Mouse (Mus musculus): Measurements from ENCODE around the gene Tshz3. TPM values are rescaled to one million over a fixed set of nuclear protein-coding genes. Genes with fewer than 3 reads are reported as not detected.

Tshz3 gene
- polyA plus RNA-seq, 2 experiments: 10.8 to 13.9 TPM

DNA sequence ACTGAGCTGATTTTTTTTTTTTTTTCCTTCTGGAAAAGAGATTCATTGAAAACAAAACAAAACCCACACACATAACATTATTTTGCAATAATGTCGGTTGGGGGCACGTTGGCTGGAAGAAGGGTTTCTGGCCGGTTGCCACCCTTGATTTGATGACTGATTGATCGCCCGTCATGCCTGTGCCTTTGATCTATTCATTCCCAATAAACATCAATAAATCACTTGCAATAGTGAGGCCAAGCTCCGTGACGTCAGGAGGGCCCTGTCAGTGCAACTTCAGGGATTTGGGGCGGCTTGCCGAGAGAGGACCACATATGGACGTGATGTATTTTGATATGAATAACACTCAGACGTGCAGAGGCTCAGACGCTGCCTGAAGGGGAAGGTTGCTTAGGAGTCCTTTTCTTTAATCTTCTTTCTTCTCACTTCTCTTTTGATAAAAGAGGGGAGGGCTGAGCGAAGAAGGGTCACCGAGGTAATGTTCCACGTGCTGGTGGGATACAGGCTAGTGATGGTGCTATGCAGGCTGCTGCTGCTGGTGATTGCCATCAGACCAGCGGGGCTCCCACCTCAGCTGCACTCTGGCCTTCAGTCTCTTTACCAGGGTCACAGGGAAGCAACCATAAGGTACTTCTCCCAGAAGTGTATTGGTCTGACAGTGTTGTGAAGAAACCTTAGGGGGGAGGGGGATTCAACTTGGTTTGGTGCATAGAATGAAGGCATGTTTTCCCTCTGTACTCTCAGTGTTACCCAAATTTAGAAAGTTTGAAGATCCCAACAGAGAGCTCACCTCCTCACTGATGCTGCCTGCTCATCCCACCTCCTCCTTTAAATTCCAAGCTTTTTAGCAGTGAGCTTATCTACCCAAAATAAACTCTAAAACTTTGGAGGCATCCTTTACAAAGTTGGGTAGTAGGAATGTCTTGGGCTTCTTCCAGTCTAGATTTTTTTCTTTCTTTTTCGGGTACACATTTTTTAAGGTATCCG is 1.4 kb downstream of the Tshz3 start:
- no peak for DNase-seq (ENCODE audit: low spot score)
- Histone ChIP-seq H3K4me2 (replicated peaks; ENCODE audit: low read depth, low read length, severe bottlenecking) (peak overlapping the region; percentile 99), H3K27me3 (ENCODE audit: control insufficient read depth, insufficient read depth, low read length) (peaks cover 16% of the 10 kb centered on the region), H3K27ac (replicated peaks; ENCODE audit: low read depth, low read length) (no peak overlapping the region), H3K36me3 (ENCODE audit: control insufficient read depth, insufficient read depth, low read length) (0 out of 2 replicates have a peak, but pooled peaks cover 5% of the 10 kb centered on the region), H3K9ac (ENCODE audit: low read depth, low read length, severe bottlenecking) (0 out of 2 replicates have a peak overlapping the region, but pooled peaks have one; percentile 75), H3K9me3 (ENCODE audit: control insufficient read depth, low read length) (no peaks in the 10 kb centered on the region), H3K4me1 (ENCODE audit: control insufficient read depth, insufficient read depth, low read length) (0 out of 2 replicates have a peak, but pooled peaks cover 8% of the 10 kb centered on the region), H3K4me3 (replicated peaks; ENCODE audit: low read length) (peak overlapping the region; percentile 82)
- no peak for TF ChIP-seq POLR2A (IDR thresholded peaks at IDR 0.05; ENCODE audit: borderline replicate concordance, extremely low read depth, insufficient read depth, insufficient read length)
- whole genome bisulfite sequencing: 13% methylated on average over 18 of the region's 18 CpGs
- no peak for ATAC-seq (ENCODE audit: low FRiP score, low read depth)

GRCm38 (mm10) chr7:36706636-36707035 is 8.7 kb downstream of the Tshz3 start:
- Histone ChIP-seq H3K9ac (ENCODE audit: low read depth, low read length, severe bottlenecking) (no peak overlapping the region), H3K36me3 (ENCODE audit: control insufficient read depth, insufficient read depth, low read length) (0 out of 2 replicates have a peak, but pooled peaks cover 5% of the 10 kb centered on the region), H3K27me3 (ENCODE audit: control insufficient read depth, insufficient read depth, low read length) (no peaks in the 10 kb centered on the region), H3K27ac (replicated peaks; ENCODE audit: low read depth, low read length) (no peak overlapping the region), H3K4me3 (replicated peaks; ENCODE audit: low read length) (no peak overlapping the region), H3K9me3 (ENCODE audit: control insufficient read depth, low read length) (no peaks in the 10 kb centered on the region), H3K4me1 (ENCODE audit: control insufficient read depth, insufficient read depth, low read length) (peaks cover 29% of the 10 kb centered on the region), H3K4me2 (replicated peaks; ENCODE audit: low read depth, low read length, severe bottlenecking) (no peak overlapping the region)
- DNase-seq (ENCODE audit: low spot score): no peak
- ATAC-seq (ENCODE audit: low FRiP score, low read depth): no peak
- 18% methylated on average over 8 of the region's 10 CpGs for whole genome bisulfite sequencing
- no peak for TF ChIP-seq POLR2A (IDR thresholded peaks at IDR 0.05; ENCODE audit: borderline replicate concordance, extremely low read depth, insufficient read depth, insufficient read length)

DNA sequence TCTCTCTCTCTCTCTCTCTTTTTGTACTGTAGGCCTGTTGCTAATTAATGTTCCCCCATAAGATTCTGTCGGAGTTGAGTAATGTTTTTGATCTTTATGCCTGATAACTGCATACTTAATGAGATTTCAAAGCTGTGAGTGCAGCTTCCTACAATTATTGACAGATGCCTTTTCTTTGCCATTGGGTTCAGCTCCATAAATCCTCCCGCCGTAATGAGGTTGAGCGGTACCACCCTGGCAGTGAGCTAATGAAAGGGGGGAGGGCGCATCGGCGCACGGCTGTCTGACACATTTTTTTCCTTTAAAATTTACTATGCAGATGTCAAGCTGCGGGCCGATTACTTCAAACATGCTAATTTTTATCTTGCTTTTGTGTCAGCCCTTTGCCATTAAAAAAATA is 9.3 kb downstream of the Tshz3 start:
- Histone ChIP-seq H3K9me3 (ENCODE audit: control insufficient read depth, low read length) (no peaks in the 10 kb centered on the region), H3K9ac (ENCODE audit: low read depth, low read length, severe bottlenecking) (no peak overlapping the region), H3K4me2 (replicated peaks; ENCODE audit: low read depth, low read length, severe bottlenecking) (peak overlapping the region; percentile 38), H3K4me3 (replicated peaks; ENCODE audit: low read length) (no peak overlapping the region), H3K4me1 (ENCODE audit: control insufficient read depth, insufficient read depth, low read length) (peaks cover 29% of the 10 kb centered on the region), H3K36me3 (ENCODE audit: control insufficient read depth, insufficient read depth, low read length) (0 out of 2 replicates have a peak, but pooled peaks cover 5% of the 10 kb centered on the region), H3K27ac (replicated peaks; ENCODE audit: low read depth, low read length) (no peak overlapping the region), H3K27me3 (ENCODE audit: control insufficient read depth, insufficient read depth, low read length) (no peaks in the 10 kb centered on the region)
- 8% methylated on average over 10 of the region's 10 CpGs for WGBS
- ATAC-seq (ENCODE audit: low FRiP score, low read depth) (no peak), DNase-seq (ENCODE audit: low spot score) (no peak)
- no peak for TF ChIP-seq POLR2A (IDR thresholded peaks at IDR 0.05; ENCODE audit: borderline replicate concordance, extremely low read depth, insufficient read depth, insufficient read length)

DNA sequence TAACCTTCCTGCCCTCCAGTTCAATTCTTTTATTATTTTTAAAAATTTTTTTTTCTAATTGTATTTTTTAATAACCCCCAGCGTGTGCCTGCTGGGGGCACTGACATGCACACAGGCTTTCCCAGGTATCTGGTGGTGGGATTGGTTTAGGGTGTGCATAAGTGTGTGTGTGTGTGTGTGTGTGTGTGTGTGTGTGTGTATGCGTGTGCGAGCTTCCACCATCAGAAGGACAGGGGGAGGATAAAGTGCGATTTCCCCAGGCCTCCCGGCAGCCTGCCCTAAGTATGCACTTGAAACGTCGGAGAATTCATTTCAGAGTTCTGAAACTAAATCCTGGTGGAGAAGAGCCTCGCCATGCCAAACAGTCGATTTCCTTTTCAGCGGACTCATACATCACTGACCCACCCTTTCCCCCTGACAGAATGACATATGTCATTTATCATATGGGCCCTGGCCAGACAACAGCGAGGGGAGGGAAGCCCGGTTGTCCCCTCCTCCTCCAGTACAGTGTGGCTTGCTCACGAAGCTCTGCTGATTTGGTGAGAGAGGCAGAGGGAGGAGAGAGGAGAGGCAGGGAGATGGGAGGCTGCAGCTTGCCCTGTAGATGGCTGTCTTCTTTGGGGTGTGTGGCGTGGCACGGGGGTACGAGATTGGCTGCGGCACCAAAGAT is 9.9 kb downstream of the Tshz3 start:
- Histone ChIP-seq H3K27ac (replicated peaks; ENCODE audit: low read depth, low read length) (no peak overlapping the region; the same call in 1 of the 2 replicates), H3K4me1 (ENCODE audit: control insufficient read depth, insufficient read depth, low read length) (peaks cover 29% of the 10 kb centered on the region), H3K4me2 (replicated peaks; ENCODE audit: low read depth, low read length, severe bottlenecking) (peak overlapping the region; percentile 38), H3K27me3 (ENCODE audit: control insufficient read depth, insufficient read depth, low read length) (no peaks in the 10 kb centered on the region), H3K9me3 (ENCODE audit: control insufficient read depth, low read length) (no peaks in the 10 kb centered on the region), H3K36me3 (ENCODE audit: control insufficient read depth, insufficient read depth, low read length) (0 out of 2 replicates have a peak, but pooled peaks cover 2% of the 10 kb centered on the region), H3K4me3 (replicated peaks; ENCODE audit: low read length) (peak overlapping the region; percentile 13), H3K9ac (ENCODE audit: low read depth, low read length, severe bottlenecking) (peak overlapping the region; percentile 12; the same call in 1 of the 2 replicates)
- 11% methylated on average over 17 of the region's 17 CpGs for WGBS
- ATAC-seq (ENCODE audit: low FRiP score, low read depth) (peak; percentile 31; the same call in 1 of the 2 replicates), DNase-seq (ENCODE audit: low spot score) (peak; percentile 44)
- no peak for TF ChIP-seq POLR2A (IDR thresholded peaks at IDR 0.05; ENCODE audit: borderline replicate concordance, extremely low read depth, insufficient read depth, insufficient read length)

DNA sequence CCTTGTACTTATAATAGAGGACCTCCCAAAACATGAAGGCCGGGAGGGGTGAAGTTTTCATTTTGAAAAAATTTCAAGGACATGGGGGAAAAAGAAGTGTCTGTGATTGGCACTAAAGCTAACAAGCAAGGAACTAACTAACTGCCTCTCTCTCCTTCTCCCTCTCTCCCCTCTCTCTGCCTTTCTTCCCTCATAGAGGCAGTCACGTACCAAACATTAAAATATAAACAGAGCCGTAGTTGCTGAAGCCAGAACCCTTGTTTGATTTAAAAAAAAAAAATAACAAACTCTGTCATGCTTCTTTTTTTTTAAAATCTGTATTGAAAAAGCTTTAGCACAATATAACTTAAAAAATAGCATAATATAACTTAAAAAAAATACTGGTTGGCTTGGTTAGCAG is 10.9 kb downstream of the Tshz3 start:
- peaks cover 35% of the 10 kb centered on the region for H3K4me1 ChIP-seq (ENCODE audit: control insufficient read depth, insufficient read depth, low read length)
- 34% methylated on average over 3 of the region's 3 CpGs for WGBS

More for the DNA sequence above, 10.9 kb downstream of the Tshz3 start:
- ATAC-seq (ENCODE audit: low FRiP score, low read depth): no peak
- Histone ChIP-seq H3K9me3 (ENCODE audit: control insufficient read depth, low read length) (no peaks in the 10 kb centered on the region), H3K36me3 (ENCODE audit: control insufficient read depth, insufficient read depth, low read length) (no peaks in the 10 kb centered on the region), H3K9ac (ENCODE audit: low read depth, low read length, severe bottlenecking) (no peak overlapping the region), H3K4me3 (replicated peaks; ENCODE audit: low read length) (no peak overlapping the region), H3K4me2 (replicated peaks; ENCODE audit: low read depth, low read length, severe bottlenecking) (no peak overlapping the region), H3K27ac (replicated peaks; ENCODE audit: low read depth, low read length) (no peak overlapping the region), H3K27me3 (ENCODE audit: control insufficient read depth, insufficient read depth, low read length) (no peaks in the 10 kb centered on the region)
- no peak for DNase-seq (ENCODE audit: low spot score)
- TF ChIP-seq POLR2A (IDR thresholded peaks at IDR 0.05; ENCODE audit: borderline replicate concordance, extremely low read depth, insufficient read depth, insufficient read length): no peak
